Mouse (Mus musculus) lung, adult 18-20 months (tissue): ENCODE measurements around the gene Slc6a6.
A peak's percentile ranks its signal among the peaks of the same experiment; 100 is the strongest.

Experiments
- DNase-seq, 2 experiments: peaks; one replicate each; pipeline ENCODE4 v3.0.0; 2022; ENCODE audit warnings: mixed read lengths in 2 of 2

The Slc6a6 gene

GRCm38 (mm10) chr6:91683602-91684473, at the start of gene Slc6a6:
Slc6a6 (plus strand) TSS chr6:91684053.
- DNase-seq = peak; percentile 90 to 91

- no peak for DNase-seq
Measured at GRCm38 (mm10) chr6:91634417-91634816, 49.4 kb upstream of the Slc6a6 start.

- peak in 1 of 2 experiments; percentile 28 for DNase-seq
Measured at GRCm38 (mm10) chr6:91634876-91635275, 49.0 kb upstream of the Slc6a6 start.

GRCm38 (mm10) chr6:91638204-91638995, 45.5 kb upstream of the Slc6a6 start:
- DNase-seq = no peak

DNA sequence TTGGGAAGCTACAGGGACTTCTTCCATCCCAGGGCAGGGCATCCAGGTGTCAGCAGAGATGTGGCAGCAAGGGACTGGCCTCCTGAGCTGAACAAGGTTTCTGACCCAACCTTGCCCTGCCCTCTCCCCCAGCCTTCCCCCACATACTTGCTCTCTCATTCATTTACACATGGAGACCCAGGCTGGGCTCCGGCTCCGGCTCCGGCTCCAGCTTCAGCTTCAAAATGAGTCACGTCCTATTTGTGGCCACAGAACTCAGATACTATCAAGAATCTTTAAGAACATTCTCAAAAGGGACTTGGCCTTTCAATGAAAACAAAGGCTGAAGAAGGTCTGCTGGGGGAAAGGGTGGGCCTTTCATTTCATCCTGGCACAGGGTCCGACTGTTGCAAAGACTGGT, 40.8 kb upstream of the Slc6a6 start:
- DNase-seq = no peak

- DNase-seq = no peak
Measured at GRCm38 (mm10) chr6:91643416-91643921, 40.4 kb upstream of the Slc6a6 start.

GRCm38 (mm10) chr6:91646019-91646418, 37.8 kb upstream of the Slc6a6 start:
- DNase-seq = no peak

GRCm38 (mm10) chr6:91646822-91647221, 37.0 kb upstream of the Slc6a6 start:
- DNase-seq = no peak

DNA sequence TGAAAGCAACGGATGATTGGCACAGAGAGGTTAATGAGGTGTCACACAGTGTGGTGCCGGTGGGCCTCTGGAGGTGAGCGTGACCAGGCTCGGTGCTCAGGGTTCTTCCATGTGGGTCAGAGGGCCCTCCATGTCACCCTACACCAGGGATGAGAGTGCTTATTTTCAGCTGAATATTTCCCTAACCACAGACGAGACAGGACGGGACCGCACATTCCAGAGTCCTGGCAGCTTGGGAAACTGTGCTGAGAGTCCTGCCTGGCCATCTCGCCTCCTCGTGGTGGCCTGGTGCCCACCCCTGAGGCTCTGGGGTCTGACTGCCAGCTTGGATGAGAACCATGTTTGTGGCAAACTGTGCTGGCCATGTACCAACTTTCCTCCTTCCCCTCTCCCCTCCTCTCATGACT, 36.5 kb upstream of the Slc6a6 start:
- DNase-seq = no peak

GRCm38 (mm10) chr6:91650255-91650654, 33.6 kb upstream of the Slc6a6 start:
- no peak for DNase-seq

DNA sequence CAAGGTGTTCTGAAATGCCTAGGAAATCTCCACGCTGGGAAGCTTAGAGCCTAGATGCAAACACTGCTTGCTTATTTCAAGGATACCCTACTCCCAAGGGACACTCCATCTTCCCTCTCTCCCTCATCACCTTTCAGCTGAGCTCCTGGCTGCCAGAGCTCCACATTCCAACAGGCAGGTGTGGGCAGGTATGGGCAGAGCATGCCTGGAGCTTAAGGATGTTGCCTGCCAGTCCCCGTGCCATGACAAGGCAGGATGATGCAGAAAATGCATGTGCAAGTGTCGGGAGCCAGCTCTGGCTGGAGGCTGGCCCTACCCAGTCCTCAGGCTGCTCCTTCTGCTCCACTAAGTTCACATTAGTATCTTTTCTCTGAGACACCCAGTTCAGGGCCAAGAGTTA, 31.6 kb upstream of the Slc6a6 start:
- no peak for DNase-seq

DNA sequence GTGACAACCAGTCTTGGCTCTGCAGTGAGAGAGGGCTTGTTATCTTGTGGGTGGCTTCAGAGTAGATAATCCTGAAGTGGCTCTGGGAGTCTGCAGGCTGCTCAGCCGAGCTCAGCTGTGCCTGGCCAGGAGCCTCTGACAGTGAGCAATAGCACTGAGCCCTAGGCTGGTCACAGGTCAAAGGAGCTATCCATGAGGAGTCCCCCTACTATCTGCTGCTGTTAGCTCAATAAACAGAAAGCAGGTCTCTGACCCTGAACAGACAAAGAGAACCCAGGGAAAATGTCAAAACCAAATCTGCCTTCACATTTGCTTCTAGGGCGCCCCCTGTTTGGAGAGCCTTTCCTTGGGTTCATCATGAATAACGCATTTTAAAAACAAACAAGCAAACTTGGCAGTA, 28.6 kb upstream of the Slc6a6 start:
- no peak for DNase-seq

- DNase-seq = no peak
Measured at GRCm38 (mm10) chr6:91655874-91656433, 27.9 kb upstream of the Slc6a6 start.

- no peak for DNase-seq
Measured at GRCm38 (mm10) chr6:91658288-91658687, 25.6 kb upstream of the Slc6a6 start.

GRCm38 (mm10) chr6:91659841-91660509, 23.9 kb upstream of the Slc6a6 start:
- peak; percentile 43 for DNase-seq

DNA sequence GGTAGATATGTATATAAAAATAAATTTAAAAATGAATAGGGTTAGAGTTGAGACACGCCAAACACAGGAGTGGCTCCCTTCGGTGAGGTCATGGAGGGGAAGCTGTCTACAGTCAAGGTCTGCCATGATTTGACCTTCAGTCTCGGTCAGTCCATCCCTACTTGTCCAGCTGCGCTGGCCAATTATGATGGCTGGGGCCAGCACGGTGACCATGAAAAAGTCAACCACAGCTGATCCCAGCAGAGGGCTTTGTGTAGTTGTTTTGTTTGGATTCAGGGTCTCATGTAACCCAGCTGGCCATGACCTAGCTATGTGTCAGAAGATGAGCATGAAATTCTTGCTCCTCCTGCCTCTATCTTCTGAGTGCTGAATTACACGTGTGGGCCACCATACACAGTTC, 21.6 kb upstream of the Slc6a6 start:
- no peak for DNase-seq

DNA sequence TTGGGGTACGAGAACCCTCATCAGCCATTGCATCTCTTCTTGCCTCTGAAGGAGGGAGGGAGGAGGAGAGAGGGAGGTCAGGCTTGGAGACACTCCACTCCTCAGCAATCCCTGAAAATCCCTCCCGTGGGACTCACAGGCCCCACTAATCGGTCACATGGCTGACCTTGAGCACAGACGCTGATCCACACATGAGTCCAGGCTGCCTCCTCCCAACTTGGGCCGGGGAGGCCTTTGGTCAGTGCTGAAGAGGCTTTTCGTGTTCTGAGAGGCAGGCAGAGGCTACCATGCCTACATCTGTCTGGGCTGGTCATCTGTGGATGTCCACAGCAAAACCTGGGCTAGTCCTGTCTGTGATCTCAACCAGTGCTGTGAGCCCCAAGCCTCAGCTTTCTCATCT, 20.2 kb upstream of the Slc6a6 start:
- DNase-seq = no peak

GRCm38 (mm10) chr6:91665267-91665666, 18.6 kb upstream of the Slc6a6 start:
- no peak for DNase-seq

DNA sequence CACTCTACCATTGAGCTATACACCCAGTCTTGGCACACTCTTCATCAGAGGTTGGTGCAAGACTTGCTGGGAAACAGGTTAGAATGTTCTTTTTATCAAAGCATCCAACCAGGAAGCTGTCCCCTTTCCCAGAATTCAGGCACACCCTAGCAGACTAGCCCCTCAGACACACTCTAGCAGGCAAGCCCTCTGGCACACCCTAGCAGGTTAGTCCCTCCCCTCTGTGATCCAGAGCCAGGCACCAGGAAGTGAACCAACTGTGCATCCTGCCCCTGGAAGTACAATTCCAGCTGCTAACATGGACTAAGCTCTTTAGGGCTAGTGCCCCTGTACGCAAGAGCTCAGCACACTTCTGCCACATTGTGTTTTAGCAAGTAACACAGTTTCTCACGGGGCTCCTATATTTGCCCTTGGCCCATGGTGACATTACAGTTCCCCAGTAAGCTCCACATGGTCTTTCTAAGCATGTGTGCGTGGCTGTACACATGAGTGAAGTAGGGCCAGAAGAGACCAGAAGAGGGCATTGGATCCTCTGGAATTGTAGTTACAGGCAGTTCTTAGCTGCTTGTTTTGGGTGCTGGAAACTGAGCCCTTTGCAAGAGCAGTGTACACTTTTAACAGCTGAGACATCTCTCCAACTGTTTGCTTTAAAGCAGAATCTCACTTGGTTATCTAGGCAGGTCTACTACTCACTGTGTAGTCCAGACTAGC, 17.7 kb upstream of the Slc6a6 start:
- DNase-seq = no peak

GRCm38 (mm10) chr6:91667141-91667540, 16.7 kb upstream of the Slc6a6 start:
- no peak for DNase-seq

DNA sequence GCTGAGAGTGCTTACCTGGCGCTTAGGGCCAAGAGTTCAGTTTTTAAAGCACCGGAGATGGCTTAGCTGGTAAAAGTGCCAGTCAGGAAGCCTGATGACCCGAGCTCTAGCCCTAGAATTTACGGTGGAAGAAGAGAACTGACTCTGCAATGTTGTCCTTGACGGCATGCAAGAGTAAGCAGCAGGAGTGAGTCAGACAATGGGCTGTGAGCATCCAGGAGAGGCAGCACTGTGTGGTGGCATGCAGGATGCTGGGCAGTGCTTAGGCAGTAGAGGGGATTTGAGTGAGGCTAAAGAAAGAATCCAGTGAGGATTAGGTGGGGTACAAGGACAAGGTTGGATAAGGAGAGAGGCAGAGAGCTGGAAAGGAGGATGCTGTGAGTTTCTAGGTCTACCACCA, 15.6 kb upstream of the Slc6a6 start:
- DNase-seq = no peak

DNA sequence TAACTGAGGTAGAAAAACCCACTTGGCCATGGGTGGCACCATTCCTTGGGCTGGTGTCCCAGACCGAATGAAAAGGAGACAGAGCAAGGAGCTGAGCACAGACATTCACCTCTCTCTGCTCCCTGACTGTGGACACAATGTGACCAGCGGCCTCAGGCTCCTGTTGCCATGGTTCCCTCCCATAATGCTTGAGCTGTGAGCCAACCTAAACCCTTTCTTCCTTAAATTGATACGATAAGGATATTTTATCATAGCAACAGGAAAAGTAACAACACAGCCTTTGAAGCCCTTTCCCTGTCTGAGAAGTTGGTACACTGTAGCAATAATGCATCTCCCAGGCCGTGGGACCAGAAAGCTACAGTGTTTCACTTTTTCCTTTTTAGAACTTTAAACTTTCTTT, 14.6 kb upstream of the Slc6a6 start:
- no peak for DNase-seq
